Mouse (Mus musculus) embryonic facial prominence, embryonic 10.5 days (tissue): ENCODE measurements around the gene 1700020A23Rik. TPM values are rescaled to one million over a fixed set of nuclear protein-coding genes. Genes with fewer than 3 reads are reported as not detected.

Experiments
- polyA plus RNA-seq: library from polyadenylated mRNA; unstranded; fragments of >200 nt; fragmentation: Nextera tagmentation; extraction: Ambion mirVana; gene quantifications from 2 replicates; pipeline ENCODE4 v1.2.1, GENCODE M21; 2016

The 1700020A23Rik gene
- polyA plus RNA-seq, 1 experiment from 2014 or later = not detected

Other genes with a start within 250 kb of the 1700020A23Rik start
- gene Snrpb, start 225.9 kb upstream of the 1700020A23Rik start, polyA plus RNA-seq = 898 and 946 TPM in 2 replicates
- not detected in 2 replicates for gene Tmc2, start 210.1 kb upstream of the 1700020A23Rik start, polyA plus RNA-seq
- 471 and 485 TPM in 2 replicates for gene Nop56, start 130.8 kb upstream of the 1700020A23Rik start, polyA plus RNA-seq
- 126 TPM in 2 replicates for gene Idh3b, start 120.7 kb upstream of the 1700020A23Rik start, polyA plus RNA-seq
- 0.80 and 0.82 TPM in 2 replicates for gene Ebf4, start 110.1 kb upstream of the 1700020A23Rik start, polyA plus RNA-seq
- 63.6 and 69.7 TPM in 2 replicates for gene Cpxm1, start 7.7 kb upstream of the 1700020A23Rik start, polyA plus RNA-seq
- 0.08 TPM in 1 of 2 replicates, not detected in the other for gene Gm28372, start within 50 bp of the 1700020A23Rik start, polyA plus RNA-seq
- gene Tmem239, start 1.2 kb downstream of the 1700020A23Rik start, polyA plus RNA-seq = not detected in 2 replicates
- gene Vps16, start 19.1 kb downstream of the 1700020A23Rik start, polyA plus RNA-seq = 112 and 122 TPM in 2 replicates
- 13.9 and 14.0 TPM in 2 replicates for gene Pced1a, start 19.4 kb downstream of the 1700020A23Rik start, polyA plus RNA-seq
- gene Ptpra, start 45.0 kb downstream of the 1700020A23Rik start, polyA plus RNA-seq = 81.1 and 82.7 TPM in 2 replicates
- gene Mrps26, start 158.5 kb downstream of the 1700020A23Rik start, polyA plus RNA-seq = 83.7 and 86.4 TPM in 2 replicates
- not detected in 2 replicates for gene Oxt, start 170.9 kb downstream of the 1700020A23Rik start, polyA plus RNA-seq
- not detected in 2 replicates for gene Avp, start 177.3 kb downstream of the 1700020A23Rik start, polyA plus RNA-seq
- gene Fastkd5, start 224.8 kb downstream of the 1700020A23Rik start, polyA plus RNA-seq = 23.3 and 25.5 TPM in 2 replicates
- gene Ubox5, start 224.8 kb downstream of the 1700020A23Rik start, polyA plus RNA-seq = 21.3 and 21.6 TPM in 2 replicates
- gene Lzts3, start 237.5 kb downstream of the 1700020A23Rik start, polyA plus RNA-seq = 3.1 and 3.3 TPM in 2 replicates